8 mouse cellular contexts compared by ENCODE assay signal in the genomic region with DNA sequence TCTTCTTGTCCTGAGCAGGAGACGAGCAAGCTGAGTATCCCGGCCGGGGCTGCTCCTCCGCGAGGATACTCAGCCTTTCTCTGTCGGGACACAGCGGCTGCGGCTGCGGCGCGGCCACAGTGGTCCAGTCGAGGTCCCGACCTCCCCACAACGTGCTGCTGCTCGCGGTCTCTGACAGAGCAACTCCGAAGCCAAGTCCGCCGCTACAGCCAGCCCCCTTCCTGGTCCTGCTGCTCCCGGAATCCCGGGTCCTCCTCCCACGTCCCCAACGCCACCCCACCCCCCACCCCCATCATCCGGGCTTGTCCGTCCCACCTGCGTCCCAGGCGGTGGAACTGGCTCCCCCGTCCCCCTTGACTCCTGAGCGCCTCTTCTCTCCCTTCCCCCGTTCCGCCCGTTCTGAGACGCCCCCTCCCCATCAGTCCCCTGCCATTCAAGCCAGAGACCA. TPM values are rescaled to one million over a fixed set of nuclear protein-coding genes. Genes with fewer than 3 reads are reported as not detected.
DNase-seq lines count a peak whose midpoint lies in the region; ATAC-seq and TF ChIP-seq lines count a peak whose summit lies in the region.

No protein-coding gene starts in this region.

- H3K27ac ChIP-seq in gastrocnemius, adult 2 months, result 0 out of 2 replicates have a peak overlapping the region, but pooled peaks have one; percentile 16
- no peak overlapping the region for H3K27ac ChIP-seq in forebrain, embryonic 16.5 days (ENCODE audit: low read length)
- H3K27ac ChIP-seq in midbrain, embryonic 14.5 days (replicated peaks; ENCODE audit: low read depth, low read length), result no peak overlapping the region

- H3K36me3 ChIP-seq in forebrain, embryonic 16.5 days (ENCODE audit: control insufficient read depth, insufficient read depth), result no peaks in the 10 kb centered on the region
- H3K36me3 ChIP-seq in midbrain, embryonic 14.5 days (ENCODE audit: control insufficient read depth, insufficient read depth, low read length), result no peaks in the 10 kb centered on the region

- H3K4me2 ChIP-seq in forebrain, embryonic 16.5 days (ENCODE audit: low read length), result peak overlapping the region; percentile 94
- peak overlapping the region; percentile 93 for H3K4me2 ChIP-seq in midbrain, embryonic 14.5 days (ENCODE audit: low read length)

- intact Hi-C loops in gastrocnemius, adult 2 months (cut with DNase I), result no loop called here

- peak overlapping the region; percentile 69 for H3K4me3 ChIP-seq in gastrocnemius, adult 2 months
- peak overlapping the region; percentile 51 for H3K4me3 ChIP-seq in forebrain, embryonic 16.5 days (replicated peaks; ENCODE audit: low read length)
- H3K4me3 ChIP-seq in midbrain, embryonic 14.5 days (replicated peaks; ENCODE audit: low read depth, low read length), result peak overlapping the region; percentile 50

- 1% methylated on average over 33 of the region's 33 CpGs for WGBS in forebrain, embryonic 16.5 days
- under 1% methylated on average over 33 of the region's 33 CpGs for WGBS in midbrain, embryonic 14.5 days

- peak; percentile 24 for DNase-seq in gastrocnemius, adult 2 months
- DNase-seq in gastrocnemius, adult 18-20 months (ENCODE audit: low spot score), result no peak
- peak; percentile 28 for DNase-seq in MN1 (ENCODE audit: low spot score)
- DNase-seq in kidney, postnatal 25 days, result peak; percentile 18 to 38
- peak; percentile 50 for DNase-seq in midbrain, embryonic 14.5 days
- DNase-seq in frontal cortex, postnatal 10 days (ENCODE audit: low spot score in 2 of 2), result no peak
- no peak for DNase-seq in left cerebral cortex, adult 11 months (ENCODE audit: low spot score)

- no peak for TF ChIP-seq CTCF in gastrocnemius, adult 2 months (IDR thresholded peaks at IDR 0.05)

- H3K4me1 ChIP-seq in forebrain, embryonic 16.5 days (replicated peaks; ENCODE audit: control insufficient read depth, insufficient read depth, low read length), result peaks cover 6% of the 10 kb centered on the region
- H3K4me1 ChIP-seq in midbrain, embryonic 14.5 days (ENCODE audit: control insufficient read depth, insufficient read depth, low read length), result no peaks in the 10 kb centered on the region

- H3K27me3 ChIP-seq in forebrain, embryonic 16.5 days (replicated peaks; ENCODE audit: control insufficient read depth, insufficient read depth, low read length), result peaks cover 2% of the 10 kb centered on the region; the same call in 1 of the 2 replicates
- H3K27me3 ChIP-seq in midbrain, embryonic 14.5 days (ENCODE audit: control insufficient read depth, insufficient read depth, low read length), result peaks cover 6% of the 10 kb centered on the region; the same call in 1 of the 2 replicates

- no peaks in the 10 kb centered on the region for H3K9me3 ChIP-seq in forebrain, embryonic 16.5 days (ENCODE audit: control insufficient read depth, low read length)
- no peaks in the 10 kb centered on the region for H3K9me3 ChIP-seq in midbrain, embryonic 14.5 days (ENCODE audit: control insufficient read depth, low read length)

- ATAC-seq in forebrain, embryonic 16.5 days, result no peak
- no peak for ATAC-seq in midbrain, embryonic 14.5 days (ENCODE audit: low FRiP score, low TSS enrichment)

- H3K9ac ChIP-seq in forebrain, embryonic 16.5 days (replicated peaks; ENCODE audit: low read depth, low read length), result peak overlapping the region; percentile 67
- H3K9ac ChIP-seq in midbrain, embryonic 14.5 days (replicated peaks; ENCODE audit: low read length), result peak overlapping the region; percentile 64

RNA-seq across cellular contexts. Expression of gene Pdcd2, which starts 9.4 kb away (rescaled TPM):
- 10 to 100 TPM; 19.5 to 20.5 TPM for total RNA-seq in gastrocnemius, adult 2 months (2021)
- total RNA-seq in gastrocnemius, adult 18-20 months (2021), result 10 to 100 TPM; 13.8 to 19.2 TPM
- 49.4 and 54.0 TPM in 2 replicates for polyA plus RNA-seq in forebrain, embryonic 16.5 days (2015; fragmentation: Nextera tagmentation; extraction: Ambion mirVana)
- 66.4 and 70.8 TPM in 2 replicates for polyA plus RNA-seq in midbrain, embryonic 14.5 days (2014; fragmentation: Nextera tagmentation; extraction: Ambion mirVana)

RNA-seq across cellular contexts. Expression of gene Prdm9, which starts 27.7 kb away (rescaled TPM):
- 1 to 10 TPM; 2.9 TPM for total RNA-seq in gastrocnemius, adult 2 months (2021)
- 1 to 10 TPM; 2.2 to 3.0 TPM for total RNA-seq in gastrocnemius, adult 18-20 months (2021)
- 1.4 and 2.6 TPM in 2 replicates for polyA plus RNA-seq in forebrain, embryonic 16.5 days (2015; fragmentation: Nextera tagmentation; extraction: Ambion mirVana)
- 0.93 and 0.96 TPM in 2 replicates for polyA plus RNA-seq in midbrain, embryonic 14.5 days (2014; fragmentation: Nextera tagmentation; extraction: Ambion mirVana)

RNA-seq across cellular contexts. Expression of gene Tbp, which starts 36.8 kb away (rescaled TPM):
- 1 to 10 TPM; 7.8 to 9.1 TPM for total RNA-seq in gastrocnemius, adult 2 months (2021)
- total RNA-seq in gastrocnemius, adult 18-20 months (2021), result 1 to 10 TPM; 6.7 to 7.0 TPM
- polyA plus RNA-seq in forebrain, embryonic 16.5 days (2015; fragmentation: Nextera tagmentation; extraction: Ambion mirVana), result 71.1 and 72.1 TPM in 2 replicates
- polyA plus RNA-seq in midbrain, embryonic 14.5 days (2014; fragmentation: Nextera tagmentation; extraction: Ambion mirVana), result 64.6 and 70.9 TPM in 2 replicates

RNA-seq across cellular contexts. Expression of gene Psmb1, which starts 36.9 kb away (rescaled TPM):
- 100 to 1,000 TPM; 106 to 111 TPM for total RNA-seq in gastrocnemius, adult 2 months (2021)
- total RNA-seq in gastrocnemius, adult 18-20 months (2021), result 100 to 1,000 TPM; 105 to 115 TPM
- 231 and 234 TPM in 2 replicates for polyA plus RNA-seq in forebrain, embryonic 16.5 days (2015; fragmentation: Nextera tagmentation; extraction: Ambion mirVana)
- 255 and 268 TPM in 2 replicates for polyA plus RNA-seq in midbrain, embryonic 14.5 days (2014; fragmentation: Nextera tagmentation; extraction: Ambion mirVana)

Comparison
In these comparisons a context has a peak if more than half of its experiments do, and no peak if none do; other contexts are left out.
1. DNase-seq: peak in gastrocnemius, adult 2 months (single experiment), MN1 (single experiment), kidney, postnatal 25 days (2 of 2) and midbrain, embryonic 14.5 days (single experiment); none in gastrocnemius, adult 18-20 months (single experiment), frontal cortex, postnatal 10 days (0 of 2) and left cerebral cortex, adult 11 months (single experiment).
2. Peak in every context shown above with its lines, with median percentiles within 50 percentile points of each other: H3K4me3 ChIP-seq.